Mouse (Mus musculus): ENCODE measurements at regions not wholly inside any gene's neighbourhood (a gene's known extent, or its start where the extent isn't known, plus 50 kb on each side); places are given as distances from the start of the nearest gene placed in this dataset.

- no peak overlapping the region for H3K4me3 ChIP-seq (ENCODE audit: low read depth, low read length)
- DNase-seq (ENCODE audit: low spot score) (no peak), ATAC-seq (ENCODE audit: extremely low read depth, insufficient number of reproducible peaks, low FRiP score, poor library complexity, severe bottlenecking) (no peak)
- no peaks in the 10 kb centered on the region for H3K27me3 ChIP-seq (ENCODE audit: insufficient read depth, low read length)
- peaks cover 28% of the 10 kb centered on the region for H3K9me3 ChIP-seq (replicated peaks)
- no peak for TF ChIP-seq GATA2 (IDR thresholded peaks at IDR 0.05; ENCODE audit: borderline replicate concordance, low read depth, low read length)
- TF ChIP-seq TAL1 (conservative IDR thresholded peaks at IDR 0.05; ENCODE audit: low read depth, low read length): no peak
- TF ChIP-seq GATA1 (IDR thresholded peaks at IDR 0.05; ENCODE audit: borderline replicate concordance, low read length): no peak
- TF ChIP-seq POLR2AphosphoS5 (IDR thresholded peaks at IDR 0.05; ENCODE audit: insufficient replicate concordance, low read depth, low read length): no peak
- no peak for TF ChIP-seq CTCF (IDR thresholded peaks at IDR 0.05; ENCODE audit: low read depth, low read length)
- no peaks in the 10 kb centered on the region for H3K36me3 ChIP-seq (replicated peaks)
- no peaks in the 10 kb centered on the region for H3K4me1 ChIP-seq (ENCODE audit: insufficient read depth, low read depth, low read length)
Observed at GRCm38 (mm10) chr3:149306291-149306690, 315.9 kb upstream of the Adgrl2 start.

GRCm38 (mm10) chr3:149305440-149305839 is 315.1 kb upstream of the Adgrl2 start:
- Histone ChIP-seq H3K36me3 (replicated peaks) (no peaks in the 10 kb centered on the region), H3K27me3 (ENCODE audit: insufficient read depth, low read length) (no peaks in the 10 kb centered on the region), H3K9me3 (replicated peaks) (peaks cover 25% of the 10 kb centered on the region), H3K4me1 (ENCODE audit: insufficient read depth, low read depth, low read length) (no peaks in the 10 kb centered on the region), H3K4me3 (ENCODE audit: low read depth, low read length) (no peak overlapping the region)
- no peak for ATAC-seq (ENCODE audit: extremely low read depth, insufficient number of reproducible peaks, low FRiP score, poor library complexity, severe bottlenecking)
- DNase-seq (ENCODE audit: low spot score): no peak
- TF ChIP-seq GATA2 (IDR thresholded peaks at IDR 0.05; ENCODE audit: borderline replicate concordance, low read depth, low read length): no peak
- TF ChIP-seq TAL1 (conservative IDR thresholded peaks at IDR 0.05; ENCODE audit: low read depth, low read length): no peak
- no peak for TF ChIP-seq POLR2AphosphoS5 (IDR thresholded peaks at IDR 0.05; ENCODE audit: insufficient replicate concordance, low read depth, low read length)
- TF ChIP-seq CTCF (IDR thresholded peaks at IDR 0.05; ENCODE audit: low read depth, low read length): no peak
- no peak for TF ChIP-seq GATA1 (IDR thresholded peaks at IDR 0.05; ENCODE audit: borderline replicate concordance, low read length)

- DNase-seq (ENCODE audit: low spot score) (no peak), ATAC-seq (ENCODE audit: extremely low read depth, insufficient number of reproducible peaks, low FRiP score, poor library complexity, severe bottlenecking) (no peak)
- Histone ChIP-seq H3K4me1 (ENCODE audit: insufficient read depth, low read depth, low read length) (no peaks in the 10 kb centered on the region), H3K4me3 (ENCODE audit: low read depth, low read length) (no peak overlapping the region), H3K27me3 (ENCODE audit: insufficient read depth, low read length) (no peaks in the 10 kb centered on the region), H3K36me3 (replicated peaks) (no peaks in the 10 kb centered on the region), H3K9me3 (replicated peaks) (peaks cover 23% of the 10 kb centered on the region)
- no peak for TF ChIP-seq CTCF (IDR thresholded peaks at IDR 0.05; ENCODE audit: low read depth, low read length)
- TF ChIP-seq GATA1 (IDR thresholded peaks at IDR 0.05; ENCODE audit: borderline replicate concordance, low read length): no peak
- TF ChIP-seq GATA2 (IDR thresholded peaks at IDR 0.05; ENCODE audit: borderline replicate concordance, low read depth, low read length): no peak
- TF ChIP-seq POLR2AphosphoS5 (IDR thresholded peaks at IDR 0.05; ENCODE audit: insufficient replicate concordance, low read depth, low read length): no peak
- TF ChIP-seq TAL1 (conservative IDR thresholded peaks at IDR 0.05; ENCODE audit: low read depth, low read length): no peak
Observed at GRCm38 (mm10) chr3:149305011-149305413, 314.7 kb upstream of the Adgrl2 start.

- no peak overlapping the region for H3K4me3 ChIP-seq (ENCODE audit: low read depth, low read length)
- ATAC-seq (ENCODE audit: extremely low read depth, insufficient number of reproducible peaks, low FRiP score, poor library complexity, severe bottlenecking) (no peak), DNase-seq (ENCODE audit: low spot score) (no peak)
- no peaks in the 10 kb centered on the region for H3K36me3 ChIP-seq (replicated peaks)
- H3K9me3 ChIP-seq (replicated peaks): peaks cover 27% of the 10 kb centered on the region
- TF ChIP-seq CTCF (IDR thresholded peaks at IDR 0.05; ENCODE audit: low read depth, low read length) (no peak), TAL1 (conservative IDR thresholded peaks at IDR 0.05; ENCODE audit: low read depth, low read length) (no peak), GATA1 (IDR thresholded peaks at IDR 0.05; ENCODE audit: borderline replicate concordance, low read length) (no peak), POLR2AphosphoS5 (IDR thresholded peaks at IDR 0.05; ENCODE audit: insufficient replicate concordance, low read depth, low read length) (no peak), GATA2 (IDR thresholded peaks at IDR 0.05; ENCODE audit: borderline replicate concordance, low read depth, low read length) (no peak)
- H3K4me1 ChIP-seq (ENCODE audit: insufficient read depth, low read depth, low read length): no peaks in the 10 kb centered on the region
- no peaks in the 10 kb centered on the region for H3K27me3 ChIP-seq (ENCODE audit: insufficient read depth, low read length)
Observed at GRCm38 (mm10) chr3:149303418-149303817, 313.1 kb upstream of the Adgrl2 start.

- Histone ChIP-seq H3K27me3 (ENCODE audit: insufficient read depth, low read length) (no peaks in the 10 kb centered on the region), H3K9me3 (replicated peaks) (peaks cover 39% of the 10 kb centered on the region), H3K4me1 (ENCODE audit: insufficient read depth, low read depth, low read length) (no peaks in the 10 kb centered on the region), H3K36me3 (replicated peaks) (no peaks in the 10 kb centered on the region), H3K4me3 (ENCODE audit: low read depth, low read length) (no peak overlapping the region)
- no peak for TF ChIP-seq CTCF (IDR thresholded peaks at IDR 0.05; ENCODE audit: low read depth, low read length)
- TF ChIP-seq GATA2 (IDR thresholded peaks at IDR 0.05; ENCODE audit: borderline replicate concordance, low read depth, low read length): no peak
- no peak for TF ChIP-seq POLR2AphosphoS5 (IDR thresholded peaks at IDR 0.05; ENCODE audit: insufficient replicate concordance, low read depth, low read length)
- TF ChIP-seq TAL1 (conservative IDR thresholded peaks at IDR 0.05; ENCODE audit: low read depth, low read length): no peak
- no peak for TF ChIP-seq GATA1 (IDR thresholded peaks at IDR 0.05; ENCODE audit: borderline replicate concordance, low read length)
- no peak for DNase-seq (ENCODE audit: low spot score)
- no peak for ATAC-seq (ENCODE audit: extremely low read depth, insufficient number of reproducible peaks, low FRiP score, poor library complexity, severe bottlenecking)
Observed at GRCm38 (mm10) chr3:149300002-149300401, 309.6 kb upstream of the Adgrl2 start.

GRCm38 (mm10) chr3:149296419-149296962 is 306.1 kb upstream of the Adgrl2 start:
- DNase-seq (ENCODE audit: low spot score): no peak
- Histone ChIP-seq H3K4me1 (ENCODE audit: insufficient read depth, low read depth, low read length) (no peaks in the 10 kb centered on the region), H3K9me3 (replicated peaks) (peaks cover 30% of the 10 kb centered on the region), H3K36me3 (replicated peaks) (no peaks in the 10 kb centered on the region), H3K27me3 (ENCODE audit: insufficient read depth, low read length) (no peaks in the 10 kb centered on the region), H3K4me3 (ENCODE audit: low read depth, low read length) (no peak overlapping the region)
- no peak for TF ChIP-seq GATA1 (IDR thresholded peaks at IDR 0.05; ENCODE audit: borderline replicate concordance, low read length)
- TF ChIP-seq TAL1 (conservative IDR thresholded peaks at IDR 0.05; ENCODE audit: low read depth, low read length): no peak
- TF ChIP-seq GATA2 (IDR thresholded peaks at IDR 0.05; ENCODE audit: borderline replicate concordance, low read depth, low read length): no peak
- TF ChIP-seq POLR2AphosphoS5 (IDR thresholded peaks at IDR 0.05; ENCODE audit: insufficient replicate concordance, low read depth, low read length): no peak
- TF ChIP-seq CTCF (IDR thresholded peaks at IDR 0.05; ENCODE audit: low read depth, low read length): no peak
- ATAC-seq (ENCODE audit: extremely low read depth, insufficient number of reproducible peaks, low FRiP score, poor library complexity, severe bottlenecking): no peak
